Mouse (Mus musculus): ENCODE data around the gene Mas1.

GRCm38 (mm10) chr17:12799368-12800275, 68.3 kb downstream of the Mas1 start:
- TF ChIP-seq POLR2A (IDR thresholded peaks at IDR 0.05; ENCODE audit: insufficient read length, low read depth) (no peak), POLR2AphosphoS2 (IDR thresholded peaks at IDR 0.05; ENCODE audit: insufficient read length, low read depth) (no peak), USF1 (IDR thresholded peaks at IDR 0.05; ENCODE audit: low read depth) (no peak), REST (IDR thresholded peaks at IDR 0.05; ENCODE audit: insufficient read depth, insufficient read length) (no peak), TCF12 (IDR thresholded peaks at IDR 0.05; ENCODE audit: insufficient read depth, poor library complexity, severe bottlenecking) (no peak), MYOG (IDR thresholded peaks at IDR 0.05; ENCODE audit: control insufficient read depth in 1 of 3, insufficient read depth in 1 of 3, insufficient read length in 2 of 3, low read depth in 2 of 3) (peak in 1 of 3 experiments; percentile 34), SRF (IDR thresholded peaks at IDR 0.05; ENCODE audit: control insufficient read depth, insufficient read length, low read depth) (no peak), MYOD1 (IDR thresholded peaks at IDR 0.05; ENCODE audit: control insufficient read depth in 1 of 3, insufficient read length in 2 of 3, low read depth in 2 of 3) (no peak), E2F4 (IDR thresholded peaks at IDR 0.05; ENCODE audit: insufficient read depth) (no peak), CEBPB (IDR thresholded peaks at IDR 0.05; ENCODE audit: insufficient read depth, poor library complexity, severe bottlenecking) (no peak)

Measured in myocyte (in vitro differentiated cells).